Mouse (Mus musculus) c-Kit-positive CD71-positive TER-119-negative erythroid progenitor cells, embryonic 14.5 days (primary cell): ENCODE measurements around the gene Dph2.

Experiments
- DNase-seq: peaks from one replicate; pipeline ENCODE4 v3.0.0-alpha.2; 2013; ENCODE audit warnings: low read depth

The Dph2 gene

GRCm38 (mm10) chr4:117872471-117872886 lies 19.4 kb downstream of the Dph2 start, which contains the start of gene Ccdc24:
TSS of gene Ccdc24 (minus strand) at chr4:117872557.
- DNase-seq: no peak

- DNase-seq: no peak
Measured at GRCm38 (mm10) chr4:117871787-117872186, 20.0 kb downstream of the Dph2 start.

GRCm38 (mm10) chr4:117870437-117870836 lies 21.4 kb downstream of the Dph2 start:
- DNase-seq: no peak

GRCm38 (mm10) chr4:117869317-117869716 lies 22.5 kb downstream of the Dph2 start:
- no peak for DNase-seq

- peak; percentile 50 for DNase-seq
Measured at GRCm38 (mm10) chr4:117867823-117868222, 24.0 kb downstream of the Dph2 start.

GRCm38 (mm10) chr4:117867000-117867399 lies 24.8 kb downstream of the Dph2 start:
- DNase-seq: no peak

- DNase-seq: no peak
Measured at GRCm38 (mm10) chr4:117866083-117866482, 25.7 kb downstream of the Dph2 start.

GRCm38 (mm10) chr4:117862823-117863222 lies 29.0 kb downstream of the Dph2 start:
- DNase-seq: no peak

- DNase-seq: no peak
Measured at GRCm38 (mm10) chr4:117860570-117860969, 31.3 kb downstream of the Dph2 start.

GRCm38 (mm10) chr4:117858794-117859193 lies 33.0 kb downstream of the Dph2 start:
- no peak for DNase-seq

- DNase-seq: no peak
Measured at GRCm38 (mm10) chr4:117855146-117855545, 36.7 kb downstream of the Dph2 start.

- no peak for DNase-seq
Measured at GRCm38 (mm10) chr4:117852152-117852868, 39.5 kb downstream of the Dph2 start.

- no peak for DNase-seq
Measured at GRCm38 (mm10) chr4:117850871-117851270, 41.0 kb downstream of the Dph2 start.

GRCm38 (mm10) chr4:117850176-117850575 lies 41.7 kb downstream of the Dph2 start:
- DNase-seq: no peak

- DNase-seq: no peak
Measured at GRCm38 (mm10) chr4:117849506-117849905, 42.3 kb downstream of the Dph2 start.

GRCm38 (mm10) chr4:117849063-117849462 lies 42.8 kb downstream of the Dph2 start:
- no peak for DNase-seq

- DNase-seq: no peak
Measured at GRCm38 (mm10) chr4:117847011-117847410, 44.8 kb downstream of the Dph2 start.

- DNase-seq: no peak
Measured at GRCm38 (mm10) chr4:117846261-117846660, 45.6 kb downstream of the Dph2 start.

- DNase-seq: no peak
Measured at GRCm38 (mm10) chr4:117845316-117845715, 46.5 kb downstream of the Dph2 start.

- no peak for DNase-seq
Measured at GRCm38 (mm10) chr4:117844467-117844866, 47.4 kb downstream of the Dph2 start.

- no peak for DNase-seq
Measured at GRCm38 (mm10) chr4:117843101-117843500, 48.7 kb downstream of the Dph2 start.

GRCm38 (mm10) chr4:117841566-117841965 lies 50.3 kb downstream of the Dph2 start:
- DNase-seq: no peak

GRCm38 (mm10) chr4:117840821-117841220 lies 51.0 kb downstream of the Dph2 start:
- DNase-seq: no peak

- DNase-seq: no peak
Measured at GRCm38 (mm10) chr4:117839366-117839765, 52.5 kb downstream of the Dph2 start.
